Mouse (Mus musculus): ENCODE measurements around the gene Stpg2.

GRCm38 (mm10) chr3:139709794-139710193 is 504.3 kb downstream of the Stpg2 start:
- no peak for TF ChIP-seq CTCF (IDR thresholded peaks at IDR 0.05; ENCODE audit: low read depth)
- TF ChIP-seq EP300 (optimal IDR thresholded peaks at IDR 0.05) = no peak
